Mouse (Mus musculus): ENCODE results near the gene Cuzd1. TPM values are rescaled to one million over a fixed set of nuclear protein-coding genes. Genes with fewer than 3 reads are reported as not detected.

Gene Cuzd1
- polyA plus RNA-seq, 1 experiment, result 0.09 TPM

GRCm38 (mm10) chr7:131260946-131261345 lies 61.1 kb downstream of the Cuzd1 start:
- H3K36me3 ChIP-seq (ENCODE audit: control insufficient read depth, insufficient read depth, low read length), result no peaks in the 10 kb centered on the region
- H3K27me3 ChIP-seq (ENCODE audit: control insufficient read depth, insufficient read depth, low read length), result no peaks in the 10 kb centered on the region
- no peak for TF ChIP-seq CTCF (IDR thresholded peaks at IDR 0.05; ENCODE audit: extremely low read depth, insufficient read length, insufficient replicate concordance, low read depth, low read length)
- no peak for TF ChIP-seq POLR2A (IDR thresholded peaks at IDR 0.05; ENCODE audit: low read depth, low read length)
- WGBS, result 66% methylated on average over 6 of the region's 6 CpGs
- no peak overlapping the region for H3K27ac ChIP-seq (ENCODE audit: insufficient read depth, low read depth, low read length)
- no peaks in the 10 kb centered on the region for H3K4me1 ChIP-seq (ENCODE audit: control insufficient read depth, insufficient read depth, insufficient read length, low read length)
- H3K4me3 ChIP-seq (ENCODE audit: low read depth, low read length), result no peak overlapping the region

Other genes with a start within 250 kb of the Cuzd1 start
- not detected in 2 replicates for gene 4933402N03Rik, start 176.0 kb downstream of the Cuzd1 start, polyA plus RNA-seq (2012; rRNA removed)
- 2.0 TPM in 1 of 2 replicates, not detected in the other for gene 5430419D17Rik, start 147.9 kb downstream of the Cuzd1 start, polyA plus RNA-seq (2012; rRNA removed)
- not detected in 2 replicates for gene Fam24b, start 7.2 kb upstream of the Cuzd1 start, polyA plus RNA-seq (2012; rRNA removed)
- gene Fam24a, start 11.6 kb upstream of the Cuzd1 start, polyA plus RNA-seq (2012; rRNA removed), result not detected in 2 replicates
- gene 2310057M21Rik, start 40.5 kb upstream of the Cuzd1 start, polyA plus RNA-seq (2012; rRNA removed), result 1.3 and 2.1 TPM in 2 replicates
- gene Pstk, start 48.8 kb upstream of the Cuzd1 start, polyA plus RNA-seq (2012; rRNA removed), result 35.6 and 37.5 TPM in 2 replicates
- gene Ikzf5, start 88.2 kb upstream of the Cuzd1 start, polyA plus RNA-seq (2012; rRNA removed), result 2.9 and 6.4 TPM in 2 replicates
- 0.96 and 1.1 TPM in 2 replicates for gene Acadsb, start 88.3 kb upstream of the Cuzd1 start, polyA plus RNA-seq (2012; rRNA removed)
- 2.4 and 4.6 TPM in 2 replicates for gene Hmx3, start 220.6 kb upstream of the Cuzd1 start, polyA plus RNA-seq (2012; rRNA removed)
- gene Hmx2, start 226.5 kb upstream of the Cuzd1 start, polyA plus RNA-seq (2012; rRNA removed), result 0.52 and 1.2 TPM in 2 replicates
- 16.5 and 30.5 TPM in 2 replicates for gene Bub3, start 237.9 kb upstream of the Cuzd1 start, polyA plus RNA-seq (2012; rRNA removed)

Measured in small intestine, adult 2 months (tissue).